Mouse (Mus musculus) sigmoid colon, adult 10 weeks (tissue): ENCODE data around the gene Pofut2. TPM values are rescaled to one million over a fixed set of nuclear protein-coding genes. Genes with fewer than 3 reads are reported as not detected.

ENCODE experiments used
- polyA plus RNA-seq: library from polyadenylated mRNA; stranded (reverse); fragments of 350-450 nt; fragmentation: Illumina TruSeq; extraction: RNeasy Lipid Tissue Mini Kit (QIAGEN cat#74804); gene quantifications from one replicate; pipeline ENCODE4 v1.2.3, GENCODE M21; 2014; ENCODE audit warnings: low read depth, low replicate concordance

Gene Pofut2
- polyA plus RNA-seq = 1.7 TPM

DNA sequence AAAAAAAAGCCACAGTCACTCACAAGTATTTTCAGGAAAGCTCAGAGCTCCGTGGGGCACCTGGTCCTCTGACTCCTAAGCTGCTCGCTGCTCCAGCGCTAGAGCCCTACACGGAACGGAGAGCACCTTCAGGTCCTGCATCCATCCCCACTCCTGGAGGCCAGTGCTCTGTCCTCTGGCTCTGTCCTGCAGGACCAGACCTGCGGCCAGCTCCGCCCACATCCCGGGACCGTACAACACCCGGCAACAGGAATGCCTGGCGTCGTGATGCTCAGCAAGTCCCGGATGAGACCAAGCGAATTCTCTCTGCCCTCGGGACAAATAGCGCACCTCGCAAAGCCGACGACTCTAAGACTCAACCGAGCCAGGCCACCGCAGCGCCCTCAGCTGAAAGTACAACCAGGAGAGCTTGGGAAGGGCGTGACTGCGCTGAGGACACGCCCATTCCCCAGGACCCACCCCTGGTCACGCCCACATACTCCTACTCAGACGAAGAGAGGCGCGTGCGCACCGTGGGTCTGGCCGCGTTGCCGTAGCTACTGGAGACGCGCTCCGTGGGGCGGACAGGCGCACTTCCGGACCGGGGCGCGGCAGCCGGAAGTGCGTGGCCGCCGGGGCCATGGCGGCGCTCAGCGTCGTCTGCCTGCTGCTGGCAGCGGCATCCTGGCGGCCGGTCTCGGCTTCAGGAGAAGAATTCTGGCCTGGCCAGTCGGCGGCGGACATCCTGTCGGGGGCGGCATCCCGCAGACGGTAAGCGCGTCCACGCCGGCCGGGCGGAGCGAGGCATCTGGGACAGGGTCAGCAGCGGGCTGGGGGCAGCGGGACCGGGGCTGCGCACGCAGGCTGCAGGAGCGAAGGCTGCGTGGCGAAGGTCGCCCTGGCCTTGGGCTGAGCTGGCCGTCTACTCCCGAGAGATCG, at the start of gene Pofut2:
Gene Pofut2, plus strand, starts transcription at position 515 of the 918 bp plus-strand sequence.

Other genes with a start within 250 kb of the Pofut2 start
- gene Slc19a1, start 227.0 kb upstream of the Pofut2 start, polyA plus RNA-seq = 0.60 TPM
- 0.88 TPM for gene Col18a1, start 92.7 kb upstream of the Pofut2 start, polyA plus RNA-seq
- 1.8 TPM for gene Adarb1, start 159.1 kb downstream of the Pofut2 start, polyA plus RNA-seq